Mouse (Mus musculus): ENCODE data around the gene Cyb5r3. TPM values are rescaled to one million over a fixed set of nuclear protein-coding genes. Genes with fewer than 3 reads are reported as not detected.
"Not testable (repeated sequence)": the region's sequence is repeated elsewhere in the genome, so short reads cannot be mapped to it uniquely, and the experiment has no call there.

The Cyb5r3 gene
- polyA plus RNA-seq, 1 experiment: 230 TPM

DNA sequence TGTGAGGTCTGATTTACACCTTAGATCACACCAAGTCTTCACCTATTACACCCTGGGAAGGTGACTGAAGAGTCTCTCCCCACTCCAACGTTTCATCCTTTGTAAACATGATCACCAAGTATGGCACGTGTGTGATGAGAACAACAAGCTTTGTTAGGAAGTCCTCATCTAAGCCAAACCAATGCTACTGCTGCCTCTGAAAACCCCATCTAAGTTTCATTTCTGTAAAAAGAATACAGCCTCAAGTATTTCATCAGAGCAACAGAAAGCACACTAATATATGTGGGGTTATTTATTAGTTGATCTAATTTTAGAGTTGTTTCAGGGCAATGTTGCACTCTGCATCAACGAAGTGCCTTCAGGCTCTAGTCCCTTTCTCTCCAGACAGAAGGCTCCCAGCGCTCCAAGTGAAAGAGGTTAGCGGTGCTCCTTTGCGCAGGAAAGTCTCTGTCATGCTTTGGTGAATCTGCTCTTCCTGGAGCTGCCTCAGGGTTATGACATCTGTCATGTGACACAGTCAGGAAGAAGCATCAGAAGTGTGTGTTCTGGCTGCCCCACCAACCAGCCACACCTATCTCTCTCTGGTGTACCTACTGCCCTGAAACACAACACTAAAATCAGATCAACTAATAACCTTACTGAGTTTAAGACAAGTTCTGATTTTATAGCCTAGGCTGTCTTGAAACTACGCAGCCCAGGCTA lies 42.7 kb downstream of the Cyb5r3 start:
- peak; percentile 21 for DNase-seq
- no peak for TF ChIP-seq POLR2A (IDR thresholded peaks at IDR 0.05; ENCODE audit: low read depth, low read length)
- TF ChIP-seq CTCF (conservative IDR thresholded peaks at IDR 0.05; ENCODE audit: insufficient read depth, insufficient read length, low read depth, low read length): no peak
- H3K4me1 ChIP-seq (ENCODE audit: control insufficient read depth, insufficient read depth, low read length): no peaks in the 10 kb centered on the region
- H3K4me3 ChIP-seq (ENCODE audit: insufficient read depth, low read depth, low read length): no peak overlapping the region
- peaks cover 3% of the 10 kb centered on the region for H3K36me3 ChIP-seq (ENCODE audit: control insufficient read depth, insufficient read depth, low read length)
- 65% methylated on average over 7 of the region's 7 CpGs for WGBS
- H3K27ac ChIP-seq (ENCODE audit: insufficient read depth, low read depth, low read length): no peak overlapping the region
- no peaks in the 10 kb centered on the region for H3K27me3 ChIP-seq (replicated peaks; ENCODE audit: control insufficient read depth, insufficient read depth, low read length)

- not testable (repeated sequence) for DNase-seq; H3K36me3 ChIP-seq (ENCODE audit: control insufficient read depth, insufficient read depth, low read length); H3K27ac ChIP-seq (ENCODE audit: insufficient read depth, low read depth, low read length); H3K4me3 ChIP-seq (ENCODE audit: insufficient read depth, low read depth, low read length); H3K27me3 ChIP-seq (replicated peaks; ENCODE audit: control insufficient read depth, insufficient read depth, low read length); H3K4me1 ChIP-seq (ENCODE audit: control insufficient read depth, insufficient read depth, low read length)
- WGBS: 93% methylated on average over 3 of the region's 3 CpGs
Measured at GRCm38 (mm10) chr15:83127037-83127436, 45.4 kb downstream of the Cyb5r3 start.

- no peak for DNase-seq
- Histone ChIP-seq H3K36me3 (ENCODE audit: control insufficient read depth, insufficient read depth, low read length) (peaks cover 3% of the 10 kb centered on the region), H3K4me1 (ENCODE audit: control insufficient read depth, insufficient read depth, low read length) (no peaks in the 10 kb centered on the region), H3K27ac (ENCODE audit: insufficient read depth, low read depth, low read length) (no peak overlapping the region), H3K27me3 (replicated peaks; ENCODE audit: control insufficient read depth, insufficient read depth, low read length) (no peaks in the 10 kb centered on the region), H3K4me3 (ENCODE audit: insufficient read depth, low read depth, low read length) (no peak overlapping the region)
- TF ChIP-seq POLR2A (IDR thresholded peaks at IDR 0.05; ENCODE audit: low read depth, low read length) (no peak), CTCF (conservative IDR thresholded peaks at IDR 0.05; ENCODE audit: insufficient read depth, insufficient read length, low read depth, low read length) (no peak)
- WGBS: 93% methylated on average over 9 of the region's 9 CpGs
Measured at GRCm38 (mm10) chr15:83126582-83126981, 45.8 kb downstream of the Cyb5r3 start.

DNA sequence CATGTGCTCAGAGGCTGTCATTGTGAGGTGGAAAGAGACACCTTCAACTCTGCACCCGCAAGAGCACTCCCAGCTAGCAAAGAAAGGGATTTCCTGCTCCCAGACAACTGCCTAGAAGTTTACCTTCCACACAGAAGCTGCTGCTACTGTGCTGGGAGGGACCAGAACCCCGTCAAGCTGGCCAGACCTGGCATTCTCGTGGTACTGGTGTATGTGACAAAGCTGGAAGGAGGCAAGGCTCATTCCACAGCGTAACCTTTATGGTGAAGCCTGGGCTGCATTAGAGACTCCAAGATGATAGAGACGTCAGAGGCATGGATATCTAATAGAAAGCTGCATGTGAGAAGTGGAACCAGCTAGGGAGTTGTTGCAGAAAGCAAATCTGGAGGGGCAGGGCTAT lies 47.8 kb downstream of the Cyb5r3 start:
- no peak for DNase-seq
- Histone ChIP-seq H3K4me1 (ENCODE audit: control insufficient read depth, insufficient read depth, low read length) (no peaks in the 10 kb centered on the region), H3K27me3 (replicated peaks; ENCODE audit: control insufficient read depth, insufficient read depth, low read length) (no peaks in the 10 kb centered on the region), H3K27ac (ENCODE audit: insufficient read depth, low read depth, low read length) (no peak overlapping the region), H3K36me3 (ENCODE audit: control insufficient read depth, insufficient read depth, low read length) (peaks cover 3% of the 10 kb centered on the region), H3K4me3 (ENCODE audit: insufficient read depth, low read depth, low read length) (no peak overlapping the region)
- TF ChIP-seq POLR2A (IDR thresholded peaks at IDR 0.05; ENCODE audit: low read depth, low read length) (no peak), CTCF (conservative IDR thresholded peaks at IDR 0.05; ENCODE audit: insufficient read depth, insufficient read length, low read depth, low read length) (no peak)
- 66% methylated on average over 5 of the region's 5 CpGs for WGBS

- TF ChIP-seq POLR2A (IDR thresholded peaks at IDR 0.05; ENCODE audit: low read depth, low read length) (no peak), CTCF (conservative IDR thresholded peaks at IDR 0.05; ENCODE audit: insufficient read depth, insufficient read length, low read depth, low read length) (no peak)
- peak within 1 kb of the TSS; percentile 100 for H3K4me3 ChIP-seq (ENCODE audit: insufficient read depth, low read depth, low read length)
- no peaks in the 10 kb centered on the region for H3K27me3 ChIP-seq (replicated peaks; ENCODE audit: control insufficient read depth, insufficient read depth, low read length)
- no peak within 1 kb of the TSS for H3K27ac ChIP-seq (ENCODE audit: insufficient read depth, low read depth, low read length)
- WGBS: 8% methylated on average over 32 of the region's 32 CpGs
- H3K36me3 ChIP-seq (ENCODE audit: control insufficient read depth, insufficient read depth, low read length): 0 out of 2 replicates have a peak, but pooled peaks cover 2% of the 10 kb centered on the region
- peak; percentile 96 for DNase-seq
- H3K4me1 ChIP-seq (ENCODE audit: control insufficient read depth, insufficient read depth, low read length): no peaks in the 10 kb centered on the region
Measured at GRCm38 (mm10) chr15:83122566-83123145, 49.7 kb downstream of the Cyb5r3 start, which contains the start of gene Rrp7a. Rrp7a (minus strand) TSS chr15:83122801.

- DNase-seq: peak; percentile 45
- 0 out of 2 replicates have a peak, but pooled peaks cover 2% of the 10 kb centered on the region for H3K36me3 ChIP-seq (ENCODE audit: control insufficient read depth, insufficient read depth, low read length)
- TF ChIP-seq CTCF (conservative IDR thresholded peaks at IDR 0.05; ENCODE audit: insufficient read depth, insufficient read length, low read depth, low read length) (0 out of 2 replicates have a peak, but pooled peaks have one; percentile 9), POLR2A (IDR thresholded peaks at IDR 0.05; ENCODE audit: low read depth, low read length) (no peak)
- WGBS: 3% methylated on average over 43 of the region's 43 CpGs
- H3K27ac ChIP-seq (ENCODE audit: insufficient read depth, low read depth, low read length): no peak overlapping the region
- H3K27me3 ChIP-seq (replicated peaks; ENCODE audit: control insufficient read depth, insufficient read depth, low read length): no peaks in the 10 kb centered on the region
- H3K4me3 ChIP-seq (ENCODE audit: insufficient read depth, low read depth, low read length): peak overlapping the region; percentile 100
- H3K4me1 ChIP-seq (ENCODE audit: control insufficient read depth, insufficient read depth, low read length): no peaks in the 10 kb centered on the region
Measured at GRCm38 (mm10) chr15:83121709-83122565, 50.5 kb downstream of the Cyb5r3 start.

GRCm38 (mm10) chr15:83118360-83118759 lies 54.0 kb downstream of the Cyb5r3 start:
- TF ChIP-seq CTCF (conservative IDR thresholded peaks at IDR 0.05; ENCODE audit: insufficient read depth, insufficient read length, low read depth, low read length) (peak; percentile 64), POLR2A (IDR thresholded peaks at IDR 0.05; ENCODE audit: low read depth, low read length) (no peak)
- Histone ChIP-seq H3K36me3 (ENCODE audit: control insufficient read depth, insufficient read depth, low read length) (no peaks in the 10 kb centered on the region), H3K27me3 (replicated peaks; ENCODE audit: control insufficient read depth, insufficient read depth, low read length) (no peaks in the 10 kb centered on the region), H3K4me1 (ENCODE audit: control insufficient read depth, insufficient read depth, low read length) (no peaks in the 10 kb centered on the region), H3K4me3 (ENCODE audit: insufficient read depth, low read depth, low read length) (no peak overlapping the region), H3K27ac (ENCODE audit: insufficient read depth, low read depth, low read length) (no peak overlapping the region)
- 53% methylated on average over 7 of the region's 7 CpGs for WGBS
- DNase-seq: peak; percentile 76
